Mouse (Mus musculus) kidney, postnatal 25 days (tissue): ENCODE data around the gene Trub1.

Experiments used
- DNase-seq, 2 experiments: peaks; one replicate each; pipeline ENCODE4 v3.0.0; 2021; ENCODE audit warnings: mixed read lengths in 2 of 2

Gene Trub1

DNA sequence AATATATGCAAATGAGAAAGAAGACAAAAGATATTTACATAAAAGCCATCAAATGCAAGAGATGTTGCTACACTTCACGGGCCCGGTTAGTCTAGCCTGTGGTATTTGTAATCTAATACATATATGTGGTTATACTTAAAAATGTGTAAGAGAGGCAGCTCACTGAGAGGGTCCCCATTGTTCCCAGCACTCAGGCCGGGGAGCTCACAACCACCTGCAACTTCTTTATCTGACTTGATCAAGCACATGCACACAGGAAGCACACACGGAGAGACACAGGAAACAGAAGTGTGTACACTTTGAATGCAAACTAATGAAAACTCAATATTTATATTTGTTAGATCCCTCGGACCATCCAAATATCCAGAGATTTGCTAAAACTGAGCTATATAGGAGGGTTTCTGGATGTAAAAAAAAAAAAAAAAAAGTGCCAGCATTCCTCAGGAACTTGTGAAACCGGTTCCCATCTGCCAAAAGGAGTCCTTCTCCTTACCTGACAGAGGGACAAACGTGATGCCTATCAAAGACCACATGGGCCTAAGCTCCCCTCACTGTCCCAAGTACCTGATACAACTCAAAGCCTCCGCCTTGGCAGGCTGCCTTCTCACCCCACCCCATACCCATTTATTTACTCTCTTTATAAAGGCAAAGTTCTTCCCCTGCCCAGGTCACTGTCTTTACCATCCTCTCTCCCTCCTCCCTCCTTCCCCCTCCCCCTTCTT is 9.6 kb upstream of the Trub1 start:
- DNase-seq, result no peak

DNA sequence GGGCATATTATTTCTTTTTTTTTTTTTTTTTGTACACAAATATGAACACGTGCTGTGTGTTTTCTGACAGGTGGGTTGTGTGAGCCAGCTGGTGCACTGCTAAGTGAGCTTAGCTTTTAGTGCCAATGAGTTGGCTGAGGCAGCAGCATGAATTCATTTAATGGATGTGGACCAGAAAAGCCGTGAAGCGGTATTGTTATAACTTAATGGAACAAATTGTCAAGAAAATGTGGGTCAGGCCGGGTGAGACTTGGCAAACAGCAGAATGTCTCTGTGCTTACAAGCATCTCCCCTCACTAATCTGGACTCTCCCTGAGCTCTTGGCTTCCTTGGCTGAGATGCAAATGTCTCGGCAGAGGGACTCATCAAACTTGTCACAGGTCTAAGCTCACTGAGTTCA is 7.7 kb upstream of the Trub1 start:
- no peak for DNase-seq

DNA sequence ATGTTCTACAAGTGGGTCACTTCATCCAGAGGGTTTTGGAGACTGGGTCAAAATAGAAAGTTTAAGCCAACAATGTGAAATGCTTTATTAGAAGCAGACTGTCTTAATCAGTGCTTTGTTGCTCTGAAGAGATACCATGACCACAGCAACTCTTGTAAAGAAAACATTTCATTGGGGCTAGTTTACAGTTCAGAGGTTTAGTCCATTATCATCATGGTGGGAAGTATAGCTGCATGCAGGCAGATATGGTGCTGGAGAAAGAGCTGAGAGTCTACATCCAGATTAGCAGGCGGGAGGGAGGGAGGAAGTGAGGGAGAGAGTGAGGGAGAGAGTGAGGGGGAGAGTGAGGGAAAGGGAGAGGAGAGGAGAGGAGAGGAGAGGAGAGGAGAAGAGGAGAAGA is 1.9 kb upstream of the Trub1 start:
- no peak for DNase-seq

DNA sequence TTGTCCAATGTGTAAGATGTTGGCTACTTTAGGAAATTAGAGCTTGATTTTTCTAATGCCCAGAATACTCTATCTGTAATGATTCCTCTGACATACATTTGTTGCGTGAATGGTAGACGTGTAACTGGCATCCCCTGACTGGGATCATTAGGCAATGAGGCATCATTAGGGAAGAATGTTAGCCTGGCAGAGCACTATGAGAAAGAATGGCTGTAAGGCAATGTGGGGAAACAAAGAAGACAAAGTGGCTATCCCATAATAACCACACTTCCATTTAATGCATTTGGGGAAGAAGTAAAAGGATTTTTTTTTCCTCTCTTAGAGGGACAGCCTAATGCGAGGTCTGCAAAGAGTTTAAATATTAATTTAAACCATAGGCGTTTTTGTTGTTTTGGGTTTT is 950 bp upstream of the Trub1 start:
- no peak for DNase-seq

DNA sequence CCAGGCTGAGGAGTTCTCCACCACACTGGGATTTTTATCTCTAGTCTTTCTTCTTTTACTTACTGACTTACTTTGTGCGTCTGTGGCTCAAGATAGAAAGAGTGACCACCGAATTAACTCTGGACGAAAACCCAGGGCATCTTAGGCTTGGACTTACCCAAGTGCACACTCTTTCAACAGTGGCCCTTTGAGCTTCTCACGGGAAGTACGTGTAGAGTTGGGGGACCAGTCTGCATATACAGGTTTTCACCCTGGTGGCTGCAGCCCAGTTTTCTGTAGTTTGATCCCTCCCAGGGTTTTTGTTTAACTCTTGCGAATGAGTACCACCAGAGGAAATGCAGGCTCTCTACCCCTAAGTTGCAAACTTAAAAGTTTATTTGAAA is 497 bp downstream of the Trub1 start:
- DNase-seq, result no peak

DNA sequence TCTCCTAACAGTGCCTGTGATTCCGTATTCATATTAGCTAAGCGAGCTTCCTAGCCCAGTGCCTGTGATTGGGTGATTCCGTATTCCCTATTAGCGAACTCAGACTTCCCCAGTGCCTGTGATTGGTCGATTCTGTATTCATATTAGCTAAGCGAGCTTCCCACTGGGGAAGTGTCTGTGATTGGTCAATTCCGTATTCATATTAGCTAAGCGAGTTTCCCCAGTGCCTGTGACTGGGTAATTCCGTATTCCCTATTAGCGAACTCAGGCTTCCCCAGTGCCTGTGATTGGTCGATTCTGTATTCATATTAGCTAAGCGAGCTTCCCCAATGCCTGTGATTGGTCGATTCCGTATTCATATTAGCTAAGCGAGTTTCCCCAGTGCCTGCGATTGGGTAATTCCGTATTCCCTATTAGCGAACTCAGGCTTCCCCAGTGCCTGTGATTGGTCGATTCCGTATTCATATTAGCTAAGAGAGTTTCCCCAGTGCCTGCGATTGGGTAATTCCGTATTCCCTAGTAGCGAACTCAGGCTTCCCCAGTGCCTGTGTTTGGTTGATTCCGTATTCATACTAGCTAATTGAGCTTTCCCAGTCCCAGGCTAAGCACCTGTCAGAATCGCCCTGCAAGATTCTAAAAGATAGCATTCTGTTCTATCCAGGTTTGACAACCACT is 2.7 kb downstream of the Trub1 start:
- DNase-seq, result no peak

DNA sequence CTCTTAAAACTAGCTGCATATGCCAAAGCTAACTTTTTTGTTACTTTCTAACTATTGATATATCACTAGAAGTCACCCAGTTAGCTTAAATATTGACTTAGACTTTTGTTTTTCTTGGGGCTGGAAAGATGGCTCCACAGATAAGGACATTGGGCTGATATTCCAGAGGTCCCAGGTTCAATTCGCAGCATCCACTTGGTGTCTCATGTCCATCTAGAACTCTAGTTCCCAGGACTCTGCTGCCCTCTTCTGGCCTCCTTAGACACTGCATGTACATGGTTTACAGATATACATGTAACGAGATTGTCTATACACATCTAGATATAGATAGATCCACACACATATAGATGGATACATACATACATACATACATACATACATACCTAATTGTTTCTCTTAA is 4.4 kb downstream of the Trub1 start:
- DNase-seq, result peak; percentile 53 to 83

DNA sequence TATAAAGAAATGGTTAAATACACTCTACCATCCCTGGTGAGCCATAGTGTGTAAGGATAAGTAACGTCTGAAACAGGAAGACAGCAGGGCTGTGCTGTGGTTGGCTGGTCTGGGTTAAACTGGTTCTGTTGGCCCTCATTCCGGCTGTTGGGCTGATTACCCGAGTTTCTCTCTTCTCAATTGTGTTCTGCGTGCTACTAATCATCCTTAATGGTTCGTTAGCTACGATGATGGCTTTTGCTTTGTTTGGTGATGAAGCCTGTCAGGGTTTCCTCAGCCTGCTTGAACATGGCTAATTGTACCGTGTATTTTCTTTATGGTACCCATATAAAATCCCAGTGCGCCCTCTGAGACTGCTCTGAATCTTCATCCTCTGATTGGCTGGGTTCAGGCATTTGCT is 11.0 kb downstream of the Trub1 start:
- DNase-seq, result no peak

DNA sequence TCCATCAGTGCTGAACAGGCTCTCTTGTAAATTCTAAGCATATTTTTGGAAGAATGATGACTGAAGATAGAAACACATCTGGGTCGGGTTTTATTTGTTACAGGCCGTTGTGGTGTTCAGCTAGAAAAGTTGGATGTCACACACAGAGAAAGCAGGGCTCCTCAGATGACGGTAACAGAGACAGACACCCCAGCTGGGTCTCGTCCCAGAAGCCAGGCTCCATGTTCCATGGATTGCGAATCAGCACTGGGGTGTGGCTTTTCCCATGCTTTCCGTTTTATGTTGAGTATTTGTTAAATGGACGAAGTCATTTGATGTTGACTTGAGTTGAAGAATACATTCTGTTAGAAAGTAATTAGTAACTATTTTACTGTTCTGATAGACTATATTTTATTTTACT is 13.0 kb downstream of the Trub1 start:
- DNase-seq, result no peak

DNA sequence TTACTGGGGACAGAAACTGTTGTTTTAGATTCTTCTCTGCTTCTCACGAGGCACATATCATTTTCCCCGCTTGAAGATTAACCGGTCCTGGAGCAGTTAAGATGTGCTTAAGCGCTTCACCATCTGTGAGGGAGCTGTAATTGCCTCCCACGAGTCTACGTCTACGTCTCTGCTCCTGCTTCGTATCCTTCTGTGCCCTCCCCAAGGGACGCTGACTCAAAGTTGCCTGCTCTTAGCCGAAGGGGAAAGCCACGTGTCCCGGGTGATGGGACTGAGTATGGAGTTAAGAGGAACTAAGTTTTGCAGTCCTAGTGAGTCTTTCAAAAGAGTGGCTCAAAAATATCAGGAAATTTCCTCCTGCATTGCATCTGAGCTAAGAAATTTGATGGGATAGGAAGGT is 18.3 kb downstream of the Trub1 start:
- DNase-seq, result no peak

DNA sequence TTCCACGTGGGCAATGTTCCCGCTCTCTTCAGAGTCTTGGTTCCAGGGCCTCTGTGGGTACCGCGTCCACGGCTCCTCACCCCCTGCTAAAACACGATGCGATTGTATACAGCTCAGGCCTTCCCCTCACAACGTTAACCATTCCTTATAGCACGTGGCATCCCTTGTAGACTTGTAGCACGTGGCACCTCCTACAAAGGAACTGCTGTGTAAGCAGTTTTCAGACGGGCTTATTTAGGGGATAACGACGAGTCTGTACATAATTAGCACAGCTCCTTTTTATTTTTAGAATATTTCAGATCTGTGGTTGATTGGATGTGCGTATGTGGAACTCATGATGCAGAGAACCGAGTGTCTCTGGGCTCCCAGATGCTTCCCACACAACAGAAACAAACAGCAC is 19.5 kb downstream of the Trub1 start:
- DNase-seq, result no peak

DNA sequence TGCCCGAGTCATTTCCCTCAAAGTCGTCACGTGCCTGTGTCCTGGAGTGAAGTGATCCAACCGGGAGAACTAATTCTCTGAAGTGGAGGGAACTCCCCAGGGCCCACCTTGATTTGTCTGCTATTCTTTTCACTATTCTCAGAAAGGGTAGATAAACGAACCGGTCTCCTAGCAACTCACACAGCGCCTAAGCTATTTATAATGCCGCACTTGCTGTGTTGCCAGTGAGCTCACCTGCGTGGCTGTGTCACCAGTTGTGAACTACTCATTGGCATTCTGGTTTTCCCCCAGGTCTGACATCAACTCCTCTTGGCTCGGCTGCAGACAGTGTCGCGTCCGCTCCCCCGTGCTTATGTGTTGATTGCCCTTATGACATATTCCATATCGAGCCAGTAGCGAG is 20.6 kb downstream of the Trub1 start:
- no peak for DNase-seq

DNA sequence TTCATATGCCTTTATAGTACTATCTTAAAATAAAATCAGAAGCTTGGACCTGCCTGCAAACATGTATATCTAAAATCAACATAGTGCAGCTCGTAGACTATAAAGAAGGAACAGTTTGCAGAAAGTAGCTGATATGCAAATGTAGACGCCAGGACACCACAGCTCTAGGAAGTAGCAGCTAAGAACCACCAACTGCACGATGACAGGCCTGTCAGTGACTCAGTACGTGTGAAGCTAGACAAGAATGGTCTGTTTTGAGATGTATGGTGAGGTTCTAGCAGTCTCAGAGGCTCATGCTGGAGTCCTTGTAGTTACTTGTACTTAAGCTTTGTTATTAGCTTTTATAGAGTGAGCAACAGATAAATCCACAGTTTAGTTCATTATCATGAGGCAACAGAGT is 22.6 kb downstream of the Trub1 start:
- DNase-seq, result no peak

DNA sequence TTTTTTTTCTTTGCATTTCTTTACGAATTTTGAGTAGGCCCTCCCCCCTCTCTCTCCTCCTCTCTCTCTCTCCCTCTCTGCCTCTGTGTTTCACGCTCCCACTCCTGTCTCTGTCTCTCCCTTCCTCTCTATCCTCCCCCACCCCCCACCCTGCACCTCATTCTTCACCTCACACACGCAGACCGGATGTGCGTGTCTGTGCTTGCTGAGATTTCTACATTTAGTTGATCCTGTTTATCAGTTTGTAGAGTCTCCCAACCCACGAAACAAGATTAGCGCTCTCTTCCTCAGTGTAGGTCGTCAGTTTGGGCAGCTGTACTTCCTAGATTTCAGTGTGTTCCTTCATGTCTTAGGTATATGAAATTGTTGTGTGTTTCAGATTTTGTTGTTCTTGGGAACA is 24.6 kb downstream of the Trub1 start:
- no peak for DNase-seq

DNA sequence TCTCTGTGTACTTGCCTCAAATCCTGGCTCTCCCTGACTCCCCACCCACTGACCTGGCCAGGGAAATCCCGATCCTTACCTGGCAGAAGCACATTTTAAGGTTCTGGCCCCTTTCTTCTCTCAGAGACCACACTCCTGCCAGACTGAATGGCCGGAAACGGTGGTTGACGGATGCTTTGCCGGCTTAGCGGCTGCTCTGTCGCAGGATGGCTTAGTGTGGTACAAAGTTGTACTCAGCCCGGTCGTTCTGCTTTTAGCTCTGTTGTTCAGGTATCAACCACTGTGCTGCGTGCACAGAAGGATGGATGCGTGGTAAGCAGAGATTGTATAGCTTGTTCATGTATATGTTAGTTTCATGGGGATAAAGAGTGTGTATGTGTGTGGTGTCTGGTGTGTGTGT is 25.3 kb downstream of the Trub1 start:
- DNase-seq, result no peak

DNA sequence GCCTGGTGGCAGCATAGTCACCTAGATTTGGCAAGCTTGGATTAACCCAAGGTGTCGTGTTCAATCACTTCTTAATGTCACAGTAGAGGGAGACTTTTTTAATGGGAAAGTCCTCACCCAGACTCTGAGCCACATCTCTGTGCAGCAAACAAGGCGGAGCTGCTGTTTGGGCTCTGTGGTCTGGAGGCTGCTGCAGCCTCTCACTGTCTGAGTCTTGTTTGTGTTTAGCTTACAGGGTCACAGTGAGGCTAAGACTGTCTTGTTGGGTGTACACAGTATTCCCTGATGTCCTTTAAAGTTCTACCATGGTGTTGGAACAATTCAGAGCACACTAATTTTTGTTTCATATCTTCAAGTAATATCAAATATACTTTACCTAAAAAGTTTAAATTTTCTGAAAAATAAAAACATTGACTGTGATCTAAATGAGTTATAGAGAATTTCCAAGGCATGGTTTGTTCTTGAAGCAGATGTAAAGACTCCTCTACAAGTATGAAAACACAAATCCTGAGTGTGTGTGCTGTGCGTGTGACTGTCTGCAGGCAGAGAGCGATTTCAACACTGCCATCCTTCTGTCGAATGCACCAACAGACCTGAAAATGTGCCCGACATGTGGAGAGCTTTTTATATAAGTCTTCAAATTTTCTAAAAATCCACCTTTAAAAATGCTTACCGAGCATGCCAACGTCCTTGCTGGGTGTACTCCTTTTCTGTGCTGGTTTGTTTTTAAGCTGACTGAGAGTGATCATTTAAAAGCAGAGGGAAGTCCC is 27.4 kb downstream of the Trub1 start:
- DNase-seq, result no peak

DNA sequence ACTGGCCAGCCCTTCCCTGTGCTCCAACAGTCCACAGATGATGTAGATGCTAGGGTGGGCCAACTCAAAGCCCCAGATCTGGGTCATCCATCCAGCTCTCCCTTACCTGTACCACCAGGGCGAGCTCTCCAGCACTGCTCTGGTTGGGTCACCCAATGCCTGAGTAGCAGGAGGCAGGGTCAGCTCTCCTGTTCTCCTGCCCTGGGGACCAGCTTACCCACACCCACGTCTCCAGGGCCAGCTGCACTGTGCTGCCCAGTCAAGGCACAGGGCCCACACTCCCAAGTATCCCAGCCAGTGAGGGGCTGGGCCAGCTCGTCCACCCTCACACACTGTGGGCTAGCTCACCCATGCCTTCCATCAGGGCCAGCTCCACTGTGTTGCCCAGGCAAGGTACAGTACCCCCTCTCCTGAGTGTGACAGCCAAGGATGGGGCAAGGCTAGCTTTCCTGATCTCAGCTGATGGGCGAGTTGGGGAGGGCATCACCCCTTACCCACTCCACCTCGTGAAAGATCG is 29.1 kb downstream of the Trub1 start:
- no peak for DNase-seq

DNA sequence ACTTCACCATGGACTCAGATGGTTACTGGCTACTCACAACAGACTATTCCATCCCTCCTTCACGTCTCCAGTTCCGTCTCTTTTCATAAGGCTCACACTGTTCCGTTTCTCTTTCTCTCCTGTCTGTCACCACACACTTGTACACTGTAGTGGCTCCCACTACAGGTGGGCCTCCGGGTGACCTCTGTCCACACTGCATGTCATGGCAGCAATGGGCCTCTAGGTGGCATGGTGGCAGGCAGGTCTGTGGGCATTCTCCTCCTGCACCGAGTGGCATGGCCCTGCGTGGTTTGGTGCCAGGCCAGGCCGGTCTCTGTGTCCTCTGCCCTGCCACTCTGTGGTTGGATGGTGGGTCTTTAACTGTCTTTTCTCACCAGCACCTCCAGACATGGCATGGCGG is 30.1 kb downstream of the Trub1 start:
- DNase-seq, result peak; percentile 77 to 78

DNA sequence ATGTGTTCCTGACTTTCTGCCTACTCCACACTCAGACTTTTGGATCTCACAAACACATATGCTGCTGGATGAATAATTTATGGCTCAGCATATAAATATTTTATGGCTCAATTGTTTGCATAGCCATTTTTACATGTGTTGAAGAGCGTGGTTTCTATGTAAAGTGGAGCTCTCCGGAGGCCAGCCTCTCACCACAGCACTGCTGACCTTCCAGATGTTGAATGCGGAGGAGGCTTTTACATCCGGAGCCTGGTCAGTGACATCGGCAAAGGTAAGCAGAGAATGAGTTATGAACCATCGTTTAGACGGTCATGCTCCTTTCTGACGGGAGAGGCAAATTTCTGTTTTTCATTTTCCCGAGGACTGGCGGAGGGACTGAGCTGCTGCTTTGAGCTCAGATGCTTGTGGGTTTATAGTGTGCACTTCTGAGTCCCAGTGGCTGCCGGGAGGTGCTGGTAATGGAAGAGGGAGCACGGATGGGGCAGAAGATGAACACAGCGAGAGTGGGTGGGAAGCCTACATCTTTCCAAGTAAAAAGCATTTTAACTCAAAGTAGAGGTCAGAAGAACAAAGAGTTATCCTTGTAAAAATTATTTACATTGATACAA is 34.4 kb downstream of the Trub1 start:
- no peak for DNase-seq

DNA sequence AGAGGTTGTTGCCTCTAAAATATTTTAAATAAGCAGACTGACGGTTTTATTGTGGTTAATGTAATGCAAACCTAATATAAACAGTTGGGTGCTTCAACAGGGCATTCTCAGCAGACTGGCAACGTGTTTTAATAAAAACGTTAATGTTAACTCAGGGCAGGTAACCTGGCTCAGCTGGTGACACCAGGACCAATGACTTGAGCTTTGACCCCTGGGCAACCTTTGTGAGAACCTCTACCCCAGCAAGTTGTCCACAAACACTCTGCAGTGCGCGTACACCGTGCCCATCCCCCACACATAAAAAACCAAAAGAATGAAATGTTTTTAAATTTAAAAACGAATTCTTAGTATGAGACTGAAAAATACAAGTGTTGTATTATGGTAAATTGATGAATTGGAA is 36.8 kb downstream of the Trub1 start:
- DNase-seq, result no peak

DNA sequence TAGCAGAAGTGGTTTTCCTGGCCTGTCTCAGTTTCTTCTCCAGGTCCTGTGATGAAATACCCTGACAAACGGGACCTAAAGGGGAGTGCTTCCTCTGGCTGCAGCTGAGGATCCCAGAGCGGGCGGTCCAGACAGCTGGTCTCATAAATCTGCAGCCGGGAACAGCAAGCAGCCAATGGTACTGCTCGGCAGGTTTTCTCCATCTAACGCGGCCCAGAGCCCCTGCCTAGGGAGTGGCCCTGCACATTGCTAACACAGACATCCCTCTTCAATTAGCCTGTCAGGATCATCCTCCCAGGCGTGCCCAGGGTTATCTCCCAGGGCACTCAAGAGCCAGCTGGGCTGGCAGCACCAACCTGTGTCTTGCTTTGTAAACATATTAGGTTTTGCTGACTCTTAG is 38.3 kb downstream of the Trub1 start:
- no peak for DNase-seq

DNA sequence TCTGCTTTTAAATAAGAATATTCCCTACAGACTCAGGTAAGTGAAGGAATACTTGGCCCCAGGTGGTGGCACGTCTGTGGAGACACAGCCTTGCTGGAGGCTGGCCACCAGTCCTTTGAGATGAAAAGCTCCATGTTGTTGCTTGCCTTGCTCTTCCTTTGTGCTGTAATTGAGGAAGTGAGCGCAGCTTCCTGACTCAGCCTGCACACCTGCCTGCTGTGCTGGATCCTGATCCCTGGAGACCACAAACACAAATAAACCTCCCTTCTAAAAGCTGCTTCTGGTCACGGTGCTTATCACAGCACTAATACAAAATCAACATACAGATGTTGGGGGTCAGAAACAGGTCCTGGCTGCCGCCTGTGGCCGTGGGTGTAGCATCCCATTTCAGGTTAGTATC is 41.3 kb downstream of the Trub1 start:
- DNase-seq, result no peak

DNA sequence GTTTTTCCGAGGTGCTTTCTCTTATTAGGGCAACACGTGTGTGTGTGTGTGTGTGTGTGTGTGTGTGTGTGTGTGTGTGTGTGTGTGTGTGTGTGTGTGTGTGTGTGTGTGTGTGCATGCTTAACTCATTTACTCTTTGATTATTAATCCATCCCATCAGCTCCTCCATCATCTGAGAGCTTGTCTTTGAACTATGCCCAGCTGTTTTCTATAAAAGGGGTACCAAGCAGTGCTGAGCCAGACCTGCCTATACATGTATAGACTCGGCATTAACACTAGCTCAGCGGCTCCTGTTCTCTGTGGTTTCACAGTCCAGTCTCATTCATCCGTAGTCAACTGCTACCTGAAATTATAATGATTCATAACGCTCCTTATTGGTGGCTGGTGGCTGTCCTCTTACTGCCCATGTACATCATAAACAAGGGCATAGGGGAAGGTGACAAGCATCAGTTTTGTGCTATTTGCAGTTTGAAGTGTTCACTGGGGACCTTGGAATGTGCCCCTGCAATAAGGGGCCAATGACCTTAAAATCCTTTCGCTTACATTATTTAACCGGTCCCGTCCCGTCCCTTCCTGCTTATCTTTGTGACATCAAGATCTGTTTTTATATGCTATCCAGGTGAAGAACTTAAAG is 45.5 kb downstream of the Trub1 start:
- no peak for DNase-seq
